Mouse (Mus musculus): ENCODE measurements around the gene Rab4a. TPM values are rescaled to one million over a fixed set of nuclear protein-coding genes. Genes with fewer than 3 reads are reported as not detected.

Rab4a gene
- polyA plus RNA-seq, 1 experiment = 17.2 TPM

GRCm38 (mm10) chr8:123847546-123847945, 41.8 kb downstream of the Rab4a start:
- no peak for DNase-seq (ENCODE audit: low read depth)

- DNase-seq (ENCODE audit: low read depth) = no peak
Observed at GRCm38 (mm10) chr8:123849352-123849751, 43.6 kb downstream of the Rab4a start.

GRCm38 (mm10) chr8:123851590-123851989, 45.8 kb downstream of the Rab4a start:
- no peak for DNase-seq (ENCODE audit: low read depth)

- no peak for DNase-seq (ENCODE audit: low read depth)
Observed at GRCm38 (mm10) chr8:123854252-123854651, 48.5 kb downstream of the Rab4a start.

- DNase-seq (ENCODE audit: low read depth) = no peak
Observed at GRCm38 (mm10) chr8:123854733-123855475, 49.1 kb downstream of the Rab4a start.

GRCm38 (mm10) chr8:123857361-123857760, 51.6 kb downstream of the Rab4a start:
- no peak for DNase-seq (ENCODE audit: low read depth)

GRCm38 (mm10) chr8:123858574-123858940, 52.8 kb downstream of the Rab4a start:
- DNase-seq (ENCODE audit: low read depth) = no peak

GRCm38 (mm10) chr8:123858941-123859647, 53.3 kb downstream of the Rab4a start:
- peak; percentile 38 for DNase-seq (ENCODE audit: low read depth)

GRCm38 (mm10) chr8:123859648-123860259, 54.0 kb downstream of the Rab4a start, which contains the start of gene Ccsap:
Gene Ccsap, minus strand, starts transcription at chr8:123860209.
- DNase-seq (ENCODE audit: low read depth) = no peak

- DNase-seq (ENCODE audit: low read depth) = no peak
Observed at GRCm38 (mm10) chr8:123860386-123860785, 54.6 kb downstream of the Rab4a start.

GRCm38 (mm10) chr8:123865786-123866185, 60.0 kb downstream of the Rab4a start:
- no peak for DNase-seq (ENCODE audit: low read depth)

- DNase-seq (ENCODE audit: low read depth) = no peak
Observed at GRCm38 (mm10) chr8:123866971-123867370, 61.2 kb downstream of the Rab4a start.

GRCm38 (mm10) chr8:123872048-123872447, 66.3 kb downstream of the Rab4a start:
- DNase-seq (ENCODE audit: low read depth) = no peak

- DNase-seq (ENCODE audit: low read depth) = no peak
Observed at GRCm38 (mm10) chr8:123873364-123873763, 67.6 kb downstream of the Rab4a start.

- DNase-seq (ENCODE audit: low read depth) = no peak
Observed at GRCm38 (mm10) chr8:123874324-123874723, 68.5 kb downstream of the Rab4a start.

- no peak for DNase-seq (ENCODE audit: low read depth)
Observed at GRCm38 (mm10) chr8:123877865-123878264, 72.1 kb downstream of the Rab4a start.

- DNase-seq (ENCODE audit: low read depth) = no peak
Observed at GRCm38 (mm10) chr8:123880271-123880670, 74.5 kb downstream of the Rab4a start.

- DNase-seq (ENCODE audit: low read depth) = no peak
Observed at GRCm38 (mm10) chr8:123880821-123881350, 75.1 kb downstream of the Rab4a start.

- no peak for DNase-seq (ENCODE audit: low read depth)
Observed at GRCm38 (mm10) chr8:123882412-123882811, 76.6 kb downstream of the Rab4a start.

- no peak for DNase-seq (ENCODE audit: low read depth)
Observed at GRCm38 (mm10) chr8:123883094-123883493, 77.3 kb downstream of the Rab4a start.
